Mouse (Mus musculus) midbrain, embryonic 10.5 days (tissue): ENCODE results near the gene Cyp46a1. TPM values are rescaled to one million over a fixed set of nuclear protein-coding genes. Genes with fewer than 3 reads are reported as not detected.
A peak's percentile ranks its signal among the peaks of the same experiment; 100 is the strongest.

Source experiments
- DNase-seq: peaks from one replicate; pipeline ENCODE4 v3.0.0-alpha.2; 2017; ENCODE audit warnings: low spot score
- H3K27ac ChIP-seq: fragments of 300-500 bp; sonication (generic); replicated peaks from 2 replicates; pipeline ENCODE4 v1.5.1; 2016; ENCODE audit warnings: mild to moderate bottlenecking
- H3K27me3 ChIP-seq: fragments of 300-500 bp; sonication (generic); 2 replicates; pipeline ENCODE4 v1.6.1; 2016; ENCODE audit warnings: low read depth, mild to moderate bottlenecking; ENCODE audit not compliant: poor library complexity, severe bottlenecking
- H3K36me3 ChIP-seq: fragments of 300-500 bp; sonication (generic); 2 replicates; pipeline ENCODE4 v1.6.1; 2016; ENCODE audit warnings: mild to moderate bottlenecking, moderate library complexity
- H3K4me1 ChIP-seq: fragments of 300-500 bp; sonication (generic); 2 replicates; pipeline ENCODE4 v1.6.1; 2016
- H3K4me3 ChIP-seq: fragments of 300-500 bp; sonication (generic); 2 replicates; pipeline ENCODE4 v1.5.1; 2016; ENCODE audit warnings: mild to moderate bottlenecking, moderate library complexity
- H3K9me3 ChIP-seq: fragments of 300-500 bp; sonication (generic); replicated peaks from 2 replicates; pipeline ENCODE4 v1.6.1; 2016; ENCODE audit warnings: mild to moderate bottlenecking
- WGBS: fragments of 180-500 bp; shearing (Covaris S2); methylation state at CpG from one replicate; pipeline ENCODE4 v1.1.7; 2016; 5-methylcytosine and 5-hydroxymethylcytosine counted together
- polyA plus RNA-seq: library from polyadenylated mRNA; unstranded; fragments of >200 nt; fragmentation: Nextera tagmentation; extraction: Ambion mirVana; gene quantifications from 2 replicates; pipeline ENCODE4 v1.2.1, GENCODE M21; 2016

Gene Cyp46a1
- polyA plus RNA-seq, 1 experiment from 2014 or later, result 17.5 TPM

- no peak overlapping the region for H3K4me3 ChIP-seq
- peaks cover 53% of the 10 kb centered on the region for H3K27me3 ChIP-seq
- H3K36me3 ChIP-seq, result no peaks in the 10 kb centered on the region
- H3K27ac ChIP-seq, result no peak overlapping the region
- no peaks in the 10 kb centered on the region for H3K9me3 ChIP-seq
- peaks cover 16% of the 10 kb centered on the region for H3K4me1 ChIP-seq
- no peak for DNase-seq
- WGBS, result 77% methylated on average over 5 of the region's 5 CpGs
These were observed 14.8 kb downstream of the Cyp46a1 start for GRCm38 (mm10) chr12:108349026-108349425.

GRCm38 (mm10) chr12:108350931-108351330 lies 16.8 kb downstream of the Cyp46a1 start:
- H3K27me3 ChIP-seq, result peaks cover 60% of the 10 kb centered on the region
- WGBS, result 87% methylated on average over 10 of the region's 10 CpGs

GRCm38 (mm10) chr12:108352371-108353136 lies 18.4 kb downstream of the Cyp46a1 start:
- Histone ChIP-seq H3K9me3 (peaks cover 7% of the 10 kb centered on the region; the same call in 1 of the 2 replicates), H3K4me1 (peaks cover 16% of the 10 kb centered on the region), H3K36me3 (peaks cover 7% of the 10 kb centered on the region; the same call in 1 of the 2 replicates), H3K4me3 (peak overlapping the region; percentile 42), H3K27me3 (peaks cover 60% of the 10 kb centered on the region), H3K27ac (peak overlapping the region; percentile 55)
- WGBS, result 9% methylated on average over 35 of the region's 35 CpGs
- DNase-seq, result peak; percentile 22

More at GRCm38 (mm10) chr12:108350931-108351330, 16.8 kb downstream of the Cyp46a1 start:
- no peak overlapping the region for H3K4me3 ChIP-seq
- DNase-seq, result no peak
- peaks cover 16% of the 10 kb centered on the region for H3K4me1 ChIP-seq
- H3K9me3 ChIP-seq, result peaks cover 5% of the 10 kb centered on the region; the same call in 1 of the 2 replicates
- peaks cover 4% of the 10 kb centered on the region; the same call in 1 of the 2 replicates for H3K36me3 ChIP-seq
- no peak overlapping the region for H3K27ac ChIP-seq

GRCm38 (mm10) chr12:108354284-108354683 lies 20.1 kb downstream of the Cyp46a1 start:
- peaks cover 52% of the 10 kb centered on the region for H3K27me3 ChIP-seq
- peaks cover 7% of the 10 kb centered on the region; the same call in 1 of the 2 replicates for H3K9me3 ChIP-seq
- WGBS, result 63% methylated on average over 2 of the region's 2 CpGs
- peaks cover 7% of the 10 kb centered on the region; the same call in 1 of the 2 replicates for H3K36me3 ChIP-seq
- DNase-seq, result no peak
- no peak overlapping the region for H3K27ac ChIP-seq
- H3K4me1 ChIP-seq, result peaks cover 16% of the 10 kb centered on the region
- no peak overlapping the region for H3K4me3 ChIP-seq

GRCm38 (mm10) chr12:108355271-108355670 lies 21.1 kb downstream of the Cyp46a1 start:
- Histone ChIP-seq H3K36me3 (peaks cover 7% of the 10 kb centered on the region; the same call in 1 of the 2 replicates), H3K9me3 (peaks cover 7% of the 10 kb centered on the region; the same call in 1 of the 2 replicates), H3K27me3 (peaks cover 44% of the 10 kb centered on the region), H3K4me1 (peaks cover 11% of the 10 kb centered on the region), H3K4me3 (no peak overlapping the region), H3K27ac (no peak overlapping the region)
- no peak for DNase-seq
- 86% methylated on average over 1 of the region's 1 CpGs for WGBS

- H3K9me3 ChIP-seq, result peaks cover 7% of the 10 kb centered on the region; the same call in 1 of the 2 replicates
- no peak overlapping the region for H3K27ac ChIP-seq
- H3K27me3 ChIP-seq, result peaks cover 37% of the 10 kb centered on the region
- DNase-seq, result no peak
- peaks cover 11% of the 10 kb centered on the region for H3K4me1 ChIP-seq
- H3K36me3 ChIP-seq, result peaks cover 7% of the 10 kb centered on the region; the same call in 1 of the 2 replicates
- H3K4me3 ChIP-seq, result no peak overlapping the region
These were observed 21.8 kb downstream of the Cyp46a1 start for GRCm38 (mm10) chr12:108355986-108356385.

GRCm38 (mm10) chr12:108363796-108364195 lies 29.6 kb downstream of the Cyp46a1 start:
- Histone ChIP-seq H3K4me1 (peaks cover 27% of the 10 kb centered on the region), H3K4me3 (no peak overlapping the region), H3K27me3 (peaks cover 3% of the 10 kb centered on the region; the same call in 1 of the 2 replicates), H3K9me3 (no peaks in the 10 kb centered on the region), H3K36me3 (no peaks in the 10 kb centered on the region), H3K27ac (0 out of 2 replicates have a peak overlapping the region, but pooled peaks have one; percentile 50)
- WGBS, result 4% methylated on average over 5 of the region's 5 CpGs
- DNase-seq, result peak; percentile 83

- peak; percentile 36 for DNase-seq
- H3K4me1 ChIP-seq, result peaks cover 39% of the 10 kb centered on the region
- peaks cover 3% of the 10 kb centered on the region; the same call in 1 of the 2 replicates for H3K27me3 ChIP-seq
- H3K27ac ChIP-seq, result no peak overlapping the region
- no peak overlapping the region for H3K4me3 ChIP-seq
- 45% methylated on average over 3 of the region's 3 CpGs for WGBS
- H3K36me3 ChIP-seq, result no peaks in the 10 kb centered on the region
- H3K9me3 ChIP-seq, result no peaks in the 10 kb centered on the region
These were observed 31.2 kb downstream of the Cyp46a1 start for GRCm38 (mm10) chr12:108365340-108365739.

GRCm38 (mm10) chr12:108365868-108366267 lies 31.7 kb downstream of the Cyp46a1 start:
- H3K4me1 ChIP-seq, result peaks cover 45% of the 10 kb centered on the region

GRCm38 (mm10) chr12:108367909-108368308 lies 33.7 kb downstream of the Cyp46a1 start:
- H3K27ac ChIP-seq, result peak overlapping the region; percentile 70; the same call in 1 of the 2 replicates
- peaks cover 2% of the 10 kb centered on the region; the same call in 1 of the 2 replicates for H3K27me3 ChIP-seq
- DNase-seq, result no peak
- peaks cover 54% of the 10 kb centered on the region for H3K4me1 ChIP-seq
- no peak overlapping the region for H3K4me3 ChIP-seq
- 97% methylated on average over 2 of the region's 2 CpGs for WGBS
- no peaks in the 10 kb centered on the region for H3K9me3 ChIP-seq
- H3K36me3 ChIP-seq, result no peaks in the 10 kb centered on the region

More at GRCm38 (mm10) chr12:108365868-108366267, 31.7 kb downstream of the Cyp46a1 start:
- no peaks in the 10 kb centered on the region for H3K9me3 ChIP-seq
- H3K36me3 ChIP-seq, result no peaks in the 10 kb centered on the region
- 79% methylated on average over 7 of the region's 7 CpGs for WGBS
- peaks cover 3% of the 10 kb centered on the region; the same call in 1 of the 2 replicates for H3K27me3 ChIP-seq
- no peak overlapping the region for H3K4me3 ChIP-seq
- no peak for DNase-seq
- no peak overlapping the region for H3K27ac ChIP-seq

GRCm38 (mm10) chr12:108368921-108369320 lies 34.7 kb downstream of the Cyp46a1 start:
- no peaks in the 10 kb centered on the region for H3K27me3 ChIP-seq
- WGBS, result 69% methylated on average over 5 of the region's 5 CpGs
- H3K27ac ChIP-seq, result peak overlapping the region; percentile 70
- H3K9me3 ChIP-seq, result no peaks in the 10 kb centered on the region
- H3K4me3 ChIP-seq, result no peak overlapping the region
- no peak for DNase-seq
- peaks cover 45% of the 10 kb centered on the region for H3K4me1 ChIP-seq
- no peaks in the 10 kb centered on the region for H3K36me3 ChIP-seq

- Histone ChIP-seq H3K36me3 (no peaks in the 10 kb centered on the region), H3K4me3 (no peak within 1 kb of the TSS), H3K27me3 (no peaks in the 10 kb centered on the region), H3K9me3 (no peaks in the 10 kb centered on the region), H3K27ac (peak within 1 kb of the TSS; percentile 55), H3K4me1 (peaks cover 42% of the 10 kb centered on the region)
- 82% methylated on average over 19 of the region's 19 CpGs for WGBS
- DNase-seq, result no peak
These were observed 36.6 kb downstream of the Cyp46a1 start, which contains the start of gene Eml1 for GRCm38 (mm10) chr12:108370596-108371428. TSS of gene Eml1 (plus strand) at chr12:108370957.
